Mouse (Mus musculus): ENCODE measurements around the gene Hsd11b2. TPM values are rescaled to one million over a fixed set of nuclear protein-coding genes. Genes with fewer than 3 reads are reported as not detected.

The Hsd11b2 gene
- polyA plus RNA-seq, 1 experiment from 2014 or later, result 6.7 TPM

DNA sequence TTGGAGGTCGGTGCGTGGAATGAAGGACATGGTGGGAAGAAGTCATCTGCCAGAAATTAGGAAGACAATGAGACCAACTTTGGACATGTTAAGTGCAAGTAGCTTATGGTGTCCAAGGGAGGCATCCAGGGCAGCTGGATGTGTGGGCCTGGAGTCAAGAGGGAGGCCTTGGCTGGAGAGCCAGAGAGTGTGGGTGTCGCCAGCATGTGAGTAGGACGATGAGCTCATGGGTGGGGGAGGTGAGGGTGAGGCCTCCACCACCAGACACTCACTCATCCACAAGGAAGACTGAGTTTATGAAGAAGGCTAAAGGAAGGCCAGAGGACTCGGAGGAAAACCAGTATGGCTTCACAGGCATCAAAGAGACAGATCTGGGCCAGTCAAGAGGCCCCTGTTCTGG lies 3.9 kb upstream of the Hsd11b2 start:
- H3K27ac ChIP-seq, result no peak overlapping the region
- no peak overlapping the region for H3K4me3 ChIP-seq
- H3K9ac ChIP-seq, result no peak overlapping the region
- H3K27me3 ChIP-seq (replicated peaks), result peaks cover 56% of the 10 kb centered on the region
- 67% methylated on average over 5 of the region's 5 CpGs for WGBS (ENCODE audit: insufficient replicate concordance)
- no peak overlapping the region for H3K4me2 ChIP-seq
- no peak for ATAC-seq
- no peaks in the 10 kb centered on the region for H3K36me3 ChIP-seq
- H3K9me3 ChIP-seq (replicated peaks), result no peaks in the 10 kb centered on the region
- H3K4me1 ChIP-seq, result peaks cover 42% of the 10 kb centered on the region

GRCm38 (mm10) chr8:105516018-105516645 lies 2.4 kb upstream of the Hsd11b2 start:
- Histone ChIP-seq H3K36me3 (no peaks in the 10 kb centered on the region), H3K4me3 (no peak overlapping the region), H3K27me3 (replicated peaks) (peaks cover 70% of the 10 kb centered on the region), H3K4me2 (peak overlapping the region; percentile 44), H3K4me1 (peaks cover 45% of the 10 kb centered on the region), H3K9ac (no peak overlapping the region), H3K9me3 (replicated peaks) (no peaks in the 10 kb centered on the region), H3K27ac (no peak overlapping the region)
- ATAC-seq, result 0 out of 2 replicates have a peak, but pooled peaks have one; percentile 8
- WGBS (ENCODE audit: insufficient replicate concordance), result 11% methylated on average over 12 of the region's 12 CpGs

GRCm38 (mm10) chr8:105517346-105517745 lies 1.2 kb upstream of the Hsd11b2 start:
- H3K4me2 ChIP-seq, result peak overlapping the region; percentile 100; the same call in 1 of the 2 replicates
- no peak for ATAC-seq

GRCm38 (mm10) chr8:105519591-105519990 lies 1.0 kb downstream of the Hsd11b2 start:
- 8% methylated on average over 2 of the region's 2 CpGs for WGBS (ENCODE audit: insufficient replicate concordance)
- Histone ChIP-seq H3K27me3 (replicated peaks) (peaks cover 65% of the 10 kb centered on the region), H3K4me2 (peak overlapping the region; percentile 100), H3K9me3 (replicated peaks) (no peaks in the 10 kb centered on the region), H3K4me1 (peaks cover 74% of the 10 kb centered on the region), H3K27ac (no peak overlapping the region), H3K36me3 (peaks cover 27% of the 10 kb centered on the region), H3K4me3 (peak overlapping the region; percentile 67), H3K9ac (peak overlapping the region; percentile 71; the same call in 1 of the 2 replicates)
- ATAC-seq, result no peak

More at GRCm38 (mm10) chr8:105517346-105517745, 1.2 kb upstream of the Hsd11b2 start:
- H3K9me3 ChIP-seq (replicated peaks), result no peaks in the 10 kb centered on the region
- peaks cover 71% of the 10 kb centered on the region for H3K27me3 ChIP-seq (replicated peaks)
- H3K36me3 ChIP-seq, result peaks cover 5% of the 10 kb centered on the region
- WGBS (ENCODE audit: insufficient replicate concordance), result 28% methylated on average over 8 of the region's 8 CpGs
- H3K4me3 ChIP-seq, result no peak overlapping the region
- H3K4me1 ChIP-seq, result peaks cover 57% of the 10 kb centered on the region
- H3K9ac ChIP-seq, result no peak overlapping the region
- no peak overlapping the region for H3K27ac ChIP-seq

DNA sequence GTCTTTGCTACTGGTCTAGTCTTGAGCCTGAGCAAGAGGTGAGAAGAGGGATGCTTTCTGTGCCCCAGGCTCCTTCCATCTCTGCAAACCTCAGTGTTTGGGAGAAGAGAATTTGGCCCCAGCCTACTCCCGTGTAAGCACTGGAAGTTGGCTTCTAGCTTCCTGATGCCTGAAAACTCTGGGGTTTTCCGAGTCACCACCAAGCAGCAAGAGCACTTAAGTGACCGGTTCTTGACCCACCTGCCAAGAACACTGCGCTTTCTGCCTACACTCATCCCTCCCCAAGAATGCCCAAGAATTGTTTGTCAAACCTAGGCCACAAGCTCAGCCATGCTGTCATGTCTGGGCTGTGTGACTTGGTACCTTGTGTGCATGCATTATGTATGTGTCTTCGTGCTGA lies 2.0 kb downstream of the Hsd11b2 start:
- 56% methylated on average over 5 of the region's 5 CpGs for WGBS (ENCODE audit: insufficient replicate concordance)
- H3K4me1 ChIP-seq, result peaks cover 74% of the 10 kb centered on the region
- H3K4me3 ChIP-seq, result no peak overlapping the region
- ATAC-seq, result no peak
- H3K4me2 ChIP-seq, result peak overlapping the region; percentile 100
- H3K27ac ChIP-seq, result peak overlapping the region; percentile 29; the same call in 1 of the 2 replicates
- H3K27me3 ChIP-seq (replicated peaks), result peaks cover 56% of the 10 kb centered on the region
- no peaks in the 10 kb centered on the region for H3K9me3 ChIP-seq (replicated peaks)
- no peak overlapping the region for H3K9ac ChIP-seq
- peaks cover 36% of the 10 kb centered on the region for H3K36me3 ChIP-seq

DNA sequence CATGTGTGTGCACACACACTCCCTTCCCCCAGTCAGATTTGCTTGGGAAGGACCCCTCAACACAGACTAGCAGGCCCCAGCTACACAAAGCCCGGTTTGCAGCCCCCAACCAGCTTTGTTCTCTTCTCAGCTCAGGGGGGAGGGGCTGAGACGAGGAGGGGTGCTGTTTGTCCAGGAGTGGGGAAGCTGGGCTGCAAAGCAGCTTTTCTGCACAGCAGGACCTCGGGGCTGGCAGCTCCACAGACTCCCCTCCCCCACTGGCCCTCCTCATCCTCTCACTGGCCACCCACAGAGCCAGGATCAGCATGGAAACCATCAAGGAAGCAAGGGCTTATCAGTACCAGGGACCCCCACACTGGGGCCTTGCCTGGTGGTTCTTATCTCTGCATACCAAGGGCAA lies 2.5 kb downstream of the Hsd11b2 start:
- Histone ChIP-seq H3K4me3 (no peak overlapping the region), H3K27me3 (replicated peaks) (peaks cover 52% of the 10 kb centered on the region), H3K4me1 (peaks cover 69% of the 10 kb centered on the region), H3K9me3 (replicated peaks) (no peaks in the 10 kb centered on the region), H3K27ac (peak overlapping the region; percentile 29; the same call in 1 of the 2 replicates), H3K4me2 (peak overlapping the region; percentile 100), H3K36me3 (peaks cover 38% of the 10 kb centered on the region), H3K9ac (no peak overlapping the region)
- peak; percentile 38; the same call in 1 of the 2 replicates for ATAC-seq
- 8% methylated on average over 3 of the region's 3 CpGs for WGBS (ENCODE audit: insufficient replicate concordance)

DNA sequence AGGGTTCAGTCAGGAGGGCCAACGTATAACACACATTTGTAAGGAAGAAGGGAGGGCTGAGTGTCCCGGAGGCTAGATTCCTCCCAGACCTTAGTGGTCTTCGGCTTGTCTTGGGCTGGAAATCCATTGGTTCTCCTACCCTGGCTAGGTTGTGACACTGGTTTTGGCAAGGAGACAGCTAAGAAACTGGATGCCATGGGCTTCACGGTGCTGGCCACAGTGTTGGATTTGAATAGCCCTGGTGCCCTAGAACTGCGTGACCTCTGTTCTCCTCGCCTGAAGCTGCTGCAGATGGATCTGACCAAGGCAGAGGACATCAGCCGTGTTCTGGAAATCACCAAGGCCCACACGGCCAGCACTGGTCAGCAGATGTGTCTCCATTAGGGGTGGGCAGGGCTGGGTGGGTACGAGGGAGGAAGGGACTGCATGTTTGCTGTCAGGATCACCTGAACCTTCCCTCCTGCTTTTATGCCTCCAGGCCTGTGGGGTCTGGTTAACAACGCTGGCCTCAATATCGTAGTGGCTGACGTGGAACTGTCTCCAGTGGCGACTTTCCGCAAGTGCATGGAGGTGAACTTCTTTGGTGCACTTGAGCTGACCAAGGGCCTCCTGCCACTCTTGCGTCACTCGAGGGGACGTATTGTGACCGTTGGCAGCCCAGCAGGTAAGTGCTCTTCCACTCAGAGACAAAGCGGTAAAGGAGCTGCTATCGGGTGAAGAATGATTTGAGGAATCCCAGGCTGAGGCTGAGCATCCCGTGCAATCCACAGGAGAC lies 3.6 kb downstream of the Hsd11b2 start:
- Histone ChIP-seq H3K27ac (peak overlapping the region; percentile 28; the same call in 1 of the 2 replicates), H3K4me3 (no peak overlapping the region), H3K36me3 (peaks cover 41% of the 10 kb centered on the region), H3K9me3 (replicated peaks) (no peaks in the 10 kb centered on the region), H3K4me2 (0 out of 2 replicates have a peak overlapping the region, but pooled peaks have one; percentile 100), H3K9ac (no peak overlapping the region), H3K27me3 (replicated peaks) (peaks cover 40% of the 10 kb centered on the region), H3K4me1 (peaks cover 69% of the 10 kb centered on the region)
- 81% methylated on average over 21 of the region's 21 CpGs for WGBS (ENCODE audit: insufficient replicate concordance)
- no peak for ATAC-seq

GRCm38 (mm10) chr8:105522890-105523289 lies 4.3 kb downstream of the Hsd11b2 start:
- no peak overlapping the region for H3K4me3 ChIP-seq
- no peak overlapping the region for H3K27ac ChIP-seq
- WGBS (ENCODE audit: insufficient replicate concordance), result 63% methylated on average over 9 of the region's 9 CpGs
- H3K9ac ChIP-seq, result no peak overlapping the region
- peaks cover 33% of the 10 kb centered on the region for H3K27me3 ChIP-seq (replicated peaks)
- no peak for ATAC-seq
- peaks cover 68% of the 10 kb centered on the region for H3K4me1 ChIP-seq
- no peaks in the 10 kb centered on the region for H3K9me3 ChIP-seq (replicated peaks)
- no peak overlapping the region for H3K4me2 ChIP-seq
- peaks cover 48% of the 10 kb centered on the region for H3K36me3 ChIP-seq

DNA sequence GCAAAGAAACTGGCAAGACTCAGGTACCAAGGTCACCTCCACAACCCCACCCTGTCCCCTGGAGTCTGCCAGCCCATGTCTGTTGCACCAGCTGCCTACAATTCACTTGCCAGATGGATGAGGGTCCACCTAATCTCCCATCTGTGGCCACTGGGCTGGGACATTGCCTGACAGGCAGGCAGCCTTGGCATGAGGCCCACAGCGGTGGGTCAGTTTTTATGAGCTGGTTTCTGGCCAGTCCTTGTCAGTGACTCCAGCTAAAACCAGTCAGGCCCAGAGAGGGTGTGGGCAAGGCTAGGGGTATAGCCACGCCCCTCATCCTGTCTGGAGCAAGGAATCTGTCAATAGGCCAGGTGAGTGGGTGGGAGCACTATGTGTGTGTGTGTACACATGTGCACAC lies 8.6 kb downstream of the Hsd11b2 start:
- 67% methylated on average over 2 of the region's 2 CpGs for WGBS (ENCODE audit: insufficient replicate concordance)
- Histone ChIP-seq H3K27me3 (replicated peaks) (no peaks in the 10 kb centered on the region), H3K27ac (no peak overlapping the region), H3K9ac (no peak overlapping the region), H3K4me2 (no peak overlapping the region), H3K4me3 (no peak overlapping the region), H3K4me1 (peaks cover 43% of the 10 kb centered on the region), H3K9me3 (replicated peaks) (no peaks in the 10 kb centered on the region), H3K36me3 (peaks cover 75% of the 10 kb centered on the region)
- ATAC-seq, result no peak

DNA sequence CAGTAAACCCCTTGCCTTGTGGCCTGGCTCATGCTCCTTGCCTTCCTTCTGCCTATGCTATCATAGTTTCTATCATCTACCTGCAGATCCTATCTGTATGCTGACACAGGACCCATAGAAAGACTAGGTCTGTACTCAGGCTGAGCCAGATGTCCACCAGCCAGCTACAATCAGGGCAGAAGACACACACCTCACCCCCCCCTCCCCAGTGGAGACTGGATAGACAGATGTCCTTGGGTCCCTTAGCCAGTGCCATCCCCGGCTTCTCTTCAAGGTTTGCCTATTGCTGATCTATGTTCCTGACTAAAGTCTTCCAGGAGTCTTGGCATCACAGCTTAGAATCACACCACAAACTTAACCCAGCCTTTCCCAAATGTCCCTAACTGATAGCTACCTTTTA lies 9.7 kb downstream of the Hsd11b2 start:
- Histone ChIP-seq H3K4me1 (peaks cover 43% of the 10 kb centered on the region), H3K9ac (no peak overlapping the region), H3K9me3 (replicated peaks) (no peaks in the 10 kb centered on the region), H3K36me3 (peaks cover 65% of the 10 kb centered on the region), H3K4me3 (no peak overlapping the region), H3K27ac (no peak overlapping the region), H3K27me3 (replicated peaks) (no peaks in the 10 kb centered on the region), H3K4me2 (no peak overlapping the region)
- no peak for ATAC-seq
- 74% methylated on average over 1 of the region's 1 CpGs for WGBS (ENCODE audit: insufficient replicate concordance)

GRCm38 (mm10) chr8:105529271-105529670 lies 10.7 kb downstream of the Hsd11b2 start:
- H3K27ac ChIP-seq, result no peak overlapping the region
- H3K4me1 ChIP-seq, result peaks cover 45% of the 10 kb centered on the region
- no peak for ATAC-seq
- no peaks in the 10 kb centered on the region for H3K27me3 ChIP-seq (replicated peaks)
- H3K36me3 ChIP-seq, result peaks cover 54% of the 10 kb centered on the region
- no peak overlapping the region for H3K9ac ChIP-seq
- 88% methylated on average over 3 of the region's 3 CpGs for WGBS (ENCODE audit: insufficient replicate concordance)
- no peak overlapping the region for H3K4me2 ChIP-seq
- H3K4me3 ChIP-seq, result no peak overlapping the region
- H3K9me3 ChIP-seq (replicated peaks), result no peaks in the 10 kb centered on the region

DNA sequence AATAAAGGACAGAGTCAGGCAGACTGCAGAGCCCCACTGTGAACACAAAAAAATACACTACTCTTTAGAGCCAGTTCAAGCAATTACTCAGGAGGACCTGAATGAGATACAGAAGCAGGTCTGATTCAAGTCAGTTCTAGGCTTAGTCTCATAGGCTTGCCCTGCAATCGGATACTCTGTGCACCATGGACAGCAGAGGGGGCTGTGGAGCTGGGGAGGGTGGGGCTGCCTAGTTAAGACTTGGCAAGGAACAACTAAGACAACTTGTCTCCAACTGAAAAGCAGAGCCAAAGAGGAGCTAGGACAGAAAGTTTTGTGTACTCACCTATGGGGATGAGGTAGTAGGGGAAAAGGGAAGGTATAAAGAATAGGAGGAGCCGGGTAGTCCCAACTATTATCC lies 13.2 kb downstream of the Hsd11b2 start:
- WGBS (ENCODE audit: insufficient replicate concordance), result 44% methylated on average over 2 of the region's 2 CpGs
- peak; percentile 46; the same call in 1 of the 2 replicates for ATAC-seq
- H3K4me1 ChIP-seq, result peaks cover 52% of the 10 kb centered on the region
- no peak overlapping the region for H3K27ac ChIP-seq
- H3K27me3 ChIP-seq (replicated peaks), result no peaks in the 10 kb centered on the region
- H3K9ac ChIP-seq, result no peak overlapping the region
- no peak overlapping the region for H3K4me2 ChIP-seq
- no peaks in the 10 kb centered on the region for H3K9me3 ChIP-seq (replicated peaks)
- H3K36me3 ChIP-seq, result peaks cover 59% of the 10 kb centered on the region
- no peak overlapping the region for H3K4me3 ChIP-seq
